Mouse (Mus musculus) liver, embryonic 13.5 days (tissue): Measurements from ENCODE around the gene Tenm4. TPM values are rescaled to one million over a fixed set of nuclear protein-coding genes. Genes with fewer than 3 reads are reported as not detected.

Experiments
- ATAC-seq: fragments of 200-750 bp; cut with Nextera tagmentation; 2 replicates; pipeline ENCODE4 v1.8.0; 2017; ENCODE audit warnings: low read depth, mild to moderate bottlenecking, moderate number of reproducible peaks, moderate library complexity
- DNase-seq: peaks from one replicate; pipeline ENCODE4 v3.0.0; 2022
- H3K27ac ChIP-seq: fragments of 300-500 bp; sonication (generic); 2 replicates; pipeline ENCODE4 v1.5.1; 2015; ENCODE audit warnings: moderate library complexity, mild to moderate bottlenecking, inconsistent platforms
- H3K27me3 ChIP-seq: fragments of 300-500 bp; sonication (generic); 2 replicates; pipeline ENCODE4 v1.6.1; 2015; ENCODE audit warnings: mild to moderate bottlenecking, inconsistent platforms
- H3K36me3 ChIP-seq: fragments of 300-500 bp; sonication (generic); 2 replicates; pipeline ENCODE4 v1.6.1; 2015; ENCODE audit warnings: mild to moderate bottlenecking, inconsistent platforms
- H3K4me1 ChIP-seq: fragments of 300-500 bp; sonication (generic); replicated peaks from 2 replicates; pipeline ENCODE4 v1.6.1; 2015; ENCODE audit warnings: inconsistent platforms
- H3K4me2 ChIP-seq: fragments of 300-500 bp; sonication (generic); 2 replicates; pipeline ENCODE4 v1.6.1; 2015; ENCODE audit warnings: inconsistent platforms, mild to moderate bottlenecking, moderate library complexity
- H3K4me3 ChIP-seq: fragments of 300-500 bp; sonication (generic); replicated peaks from 2 replicates; pipeline ENCODE4 v1.5.1; 2015; ENCODE audit warnings: mild to moderate bottlenecking, inconsistent platforms
- H3K9ac ChIP-seq: fragments of 300-500 bp; sonication (generic); 2 replicates; pipeline ENCODE4 v1.6.1; 2015; ENCODE audit warnings: mild to moderate bottlenecking, inconsistent platforms
- H3K9me3 ChIP-seq: fragments of 300-500 bp; sonication (generic); replicated peaks from 2 replicates; pipeline ENCODE4 v1.6.1; 2016; ENCODE audit warnings: inconsistent platforms
- WGBS: fragments of 180-500 bp; shearing (Covaris S2); methylation state at CpG from one replicate; pipeline ENCODE4 v1.1.7; 2015; ENCODE audit not compliant: insufficient replicate concordance; 5-methylcytosine and 5-hydroxymethylcytosine counted together
- polyA plus RNA-seq: library from polyadenylated mRNA; unstranded; fragments of >200 nt; fragmentation: Nextera tagmentation; extraction: Ambion mirVana; gene quantifications from 2 replicates; pipeline ENCODE4 v1.2.1, GENCODE M21; 2015

Tenm4 gene
- polyA plus RNA-seq, 1 experiment from 2014 or later, result 0.47 TPM

GRCm38 (mm10) chr7:96780556-96780955 is 609.5 kb downstream of the Tenm4 start:
- Histone ChIP-seq H3K36me3 (no peaks in the 10 kb centered on the region), H3K27me3 (no peaks in the 10 kb centered on the region), H3K27ac (peak overlapping the region; percentile 97), H3K9me3 (no peaks in the 10 kb centered on the region), H3K4me2 (peak overlapping the region; percentile 57), H3K4me1 (peaks cover 62% of the 10 kb centered on the region), H3K4me3 (no peak overlapping the region), H3K9ac (peak overlapping the region; percentile 50)
- 38% methylated on average over 1 of the region's 1 CpGs for WGBS
- DNase-seq (no peak), ATAC-seq (peak; percentile 32)

DNA sequence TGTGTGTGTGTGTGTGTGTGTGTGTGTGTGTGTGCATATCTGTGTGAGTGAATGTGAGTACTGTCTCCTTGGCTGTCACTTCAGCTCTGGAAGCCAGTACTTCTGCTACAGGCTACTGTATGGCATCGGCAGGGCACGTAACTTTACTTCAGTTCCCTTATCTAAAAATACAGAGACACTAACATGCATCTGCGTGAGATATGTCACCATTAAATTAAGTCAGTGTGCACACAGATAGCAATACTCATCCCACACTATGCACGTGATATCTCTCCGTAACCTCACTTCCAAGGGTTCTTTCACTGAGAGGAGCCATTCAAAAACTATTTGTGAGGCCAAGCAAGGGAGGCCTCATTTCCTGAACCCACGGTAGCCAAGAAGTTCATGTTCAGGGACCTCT is 610.0 kb downstream of the Tenm4 start:
- ATAC-seq, result peak; percentile 93
- Histone ChIP-seq H3K27me3 (peaks cover 1% of the 10 kb centered on the region; the same call in 1 of the 2 replicates), H3K4me2 (peak overlapping the region; percentile 57), H3K4me1 (peaks cover 62% of the 10 kb centered on the region), H3K9me3 (no peaks in the 10 kb centered on the region), H3K9ac (peak overlapping the region; percentile 64), H3K36me3 (no peaks in the 10 kb centered on the region), H3K4me3 (0 out of 2 replicates have a peak overlapping the region, but pooled peaks have one; percentile 2), H3K27ac (peak overlapping the region; percentile 97)
- WGBS, result 8% methylated on average over 6 of the region's 6 CpGs
- peak; percentile 65 for DNase-seq

DNA sequence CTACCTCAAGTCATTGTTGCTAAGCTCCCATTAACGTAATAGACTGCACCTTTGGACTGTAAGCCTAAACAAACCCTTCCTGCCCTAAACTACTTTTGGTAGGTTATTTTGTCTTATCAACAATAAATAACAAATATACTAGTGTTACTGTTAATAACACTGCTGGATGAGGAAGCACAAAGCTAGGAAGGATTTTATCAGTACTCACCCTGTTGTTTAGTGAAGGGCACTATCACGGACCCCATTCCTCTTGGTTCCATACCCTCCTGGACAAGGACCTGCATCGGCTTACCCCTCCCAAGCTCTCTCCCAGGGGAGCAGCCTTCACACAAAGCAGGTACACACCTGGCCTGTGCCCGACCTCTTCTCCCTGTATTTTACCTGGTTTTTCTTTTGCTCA is 611.6 kb downstream of the Tenm4 start:
- WGBS, result 58% methylated on average over 4 of the region's 4 CpGs
- no peaks in the 10 kb centered on the region for H3K36me3 ChIP-seq
- ATAC-seq (no peak), DNase-seq (no peak)
- peaks cover 14% of the 10 kb centered on the region for H3K27me3 ChIP-seq
- peaks cover 55% of the 10 kb centered on the region for H3K4me1 ChIP-seq
- no peak overlapping the region for H3K4me2 ChIP-seq
- no peak overlapping the region for H3K4me3 ChIP-seq
- H3K9me3 ChIP-seq, result no peaks in the 10 kb centered on the region
- H3K27ac ChIP-seq, result peak overlapping the region; percentile 97
- no peak overlapping the region for H3K9ac ChIP-seq

DNA sequence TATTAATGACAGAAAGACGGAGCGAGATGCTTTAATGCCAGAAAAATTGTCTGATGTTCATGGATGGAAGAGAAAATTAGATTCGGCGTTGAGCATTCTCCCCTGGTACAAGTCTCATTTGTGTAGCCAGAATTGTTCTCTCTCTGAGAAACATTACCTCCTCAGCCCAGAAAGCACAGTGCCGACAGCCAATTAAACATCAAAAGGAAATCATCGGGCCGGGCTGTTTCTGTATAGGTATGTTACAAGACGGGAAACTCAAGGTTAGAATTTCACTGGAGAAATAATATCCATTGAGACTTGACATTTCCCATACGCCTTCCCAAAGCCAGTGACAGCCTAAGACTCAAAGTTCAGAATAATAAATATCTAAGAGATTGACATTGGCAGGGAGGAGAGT is 614.8 kb downstream of the Tenm4 start:
- Histone ChIP-seq H3K9ac (no peak overlapping the region), H3K27ac (no peak overlapping the region), H3K9me3 (no peaks in the 10 kb centered on the region), H3K27me3 (peaks cover 28% of the 10 kb centered on the region), H3K4me1 (peaks cover 24% of the 10 kb centered on the region), H3K36me3 (no peaks in the 10 kb centered on the region), H3K4me2 (no peak overlapping the region), H3K4me3 (no peak overlapping the region)
- WGBS, result 80% methylated on average over 9 of the region's 9 CpGs
- no peak for ATAC-seq
- DNase-seq, result no peak

DNA sequence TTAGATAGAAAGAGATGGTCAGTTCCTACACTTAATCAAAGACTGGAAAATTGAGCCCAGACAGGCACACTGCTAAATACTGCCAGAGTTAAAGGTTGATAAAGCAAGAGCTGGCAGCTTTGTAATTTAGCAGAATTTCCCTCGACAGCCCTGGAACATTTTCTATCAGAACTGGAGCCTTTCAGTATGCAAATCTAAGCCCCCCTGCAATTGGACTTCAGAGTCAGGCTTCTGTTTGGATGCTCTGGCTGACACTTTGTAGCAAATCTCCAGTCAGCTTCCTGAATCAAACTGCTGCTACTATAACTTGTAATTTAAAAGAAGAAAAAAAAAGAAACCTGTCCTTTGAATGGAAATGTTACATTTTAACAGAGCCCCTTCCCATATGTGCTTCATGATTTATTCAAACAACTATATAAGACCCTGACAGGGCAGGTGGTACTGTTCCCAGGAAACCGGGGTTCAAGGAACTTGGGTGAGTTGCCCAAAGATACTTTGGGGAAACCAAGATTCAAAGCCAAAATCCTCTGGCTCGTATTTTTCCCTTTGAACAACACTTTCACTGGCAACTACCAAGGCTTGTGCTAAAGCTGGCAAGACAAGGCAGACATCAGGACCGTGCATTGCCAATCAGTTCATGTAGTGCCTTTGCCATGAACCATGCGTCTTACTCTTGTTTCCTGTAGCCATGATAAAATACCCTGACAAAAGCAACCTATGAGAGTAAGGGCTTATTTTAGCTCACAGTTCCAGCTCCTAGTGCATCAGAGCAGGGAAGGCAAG is 615.4 kb downstream of the Tenm4 start:
- Histone ChIP-seq H3K4me2 (no peak overlapping the region), H3K9me3 (no peaks in the 10 kb centered on the region), H3K27me3 (peaks cover 28% of the 10 kb centered on the region), H3K9ac (no peak overlapping the region), H3K27ac (no peak overlapping the region), H3K4me3 (no peak overlapping the region), H3K4me1 (peaks cover 20% of the 10 kb centered on the region), H3K36me3 (no peaks in the 10 kb centered on the region)
- WGBS, result 65% methylated on average over 5 of the region's 5 CpGs
- DNase-seq (no peak), ATAC-seq (no peak)

DNA sequence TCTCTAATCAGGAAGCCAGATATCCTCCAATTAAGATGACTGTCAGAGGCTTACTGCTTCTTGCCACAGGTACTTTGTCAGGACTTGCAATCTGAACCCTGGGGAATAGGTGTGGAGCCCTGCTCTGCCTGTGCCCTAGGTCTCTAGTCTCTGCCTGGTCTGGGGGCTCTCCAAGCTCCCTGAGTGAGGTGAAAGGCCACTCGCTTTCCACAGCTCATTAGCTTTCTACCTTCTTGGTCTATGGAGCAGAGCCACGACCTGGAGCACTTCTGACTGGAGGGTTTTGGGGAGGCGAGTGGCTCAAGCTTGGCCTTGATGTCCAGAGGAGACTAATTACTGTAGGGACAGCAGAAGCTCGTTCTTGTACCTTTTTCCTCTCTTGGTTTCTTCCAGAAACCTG is 617.1 kb downstream of the Tenm4 start:
- no peak for DNase-seq
- WGBS, result 56% methylated on average over 4 of the region's 4 CpGs

GRCm38 (mm10) chr7:96790326-96790725 is 619.3 kb downstream of the Tenm4 start:
- 0 out of 2 replicates have a peak, but pooled peaks cover 2% of the 10 kb centered on the region for H3K4me1 ChIP-seq
- 47% methylated on average over 2 of the region's 2 CpGs for WGBS
- no peak overlapping the region for H3K9ac ChIP-seq
- no peaks in the 10 kb centered on the region for H3K9me3 ChIP-seq
- H3K36me3 ChIP-seq, result no peaks in the 10 kb centered on the region
- ATAC-seq (no peak), DNase-seq (no peak)
- no peak overlapping the region for H3K27ac ChIP-seq
- H3K4me3 ChIP-seq, result no peak overlapping the region
- peaks cover 28% of the 10 kb centered on the region for H3K27me3 ChIP-seq
- H3K4me2 ChIP-seq, result no peak overlapping the region

More for the DNA sequence above, 617.1 kb downstream of the Tenm4 start:
- peaks cover 28% of the 10 kb centered on the region for H3K27me3 ChIP-seq
- no peak overlapping the region for H3K4me3 ChIP-seq
- H3K27ac ChIP-seq, result no peak overlapping the region
- no peak overlapping the region for H3K4me2 ChIP-seq
- no peaks in the 10 kb centered on the region for H3K36me3 ChIP-seq
- ATAC-seq, result no peak
- peaks cover 3% of the 10 kb centered on the region for H3K4me1 ChIP-seq
- H3K9me3 ChIP-seq, result no peaks in the 10 kb centered on the region
- no peak overlapping the region for H3K9ac ChIP-seq

- Histone ChIP-seq H3K27me3 (peaks cover 14% of the 10 kb centered on the region), H3K4me3 (no peak overlapping the region), H3K9ac (no peak overlapping the region), H3K4me1 (peaks cover 11% of the 10 kb centered on the region; the same call in 1 of the 2 replicates), H3K9me3 (no peaks in the 10 kb centered on the region), H3K36me3 (no peaks in the 10 kb centered on the region), H3K4me2 (no peak overlapping the region), H3K27ac (no peak overlapping the region)
- ATAC-seq (no peak), DNase-seq (no peak)
- WGBS, result 55% methylated on average over 8 of the region's 8 CpGs
These were observed 621.6 kb downstream of the Tenm4 start for GRCm38 (mm10) chr7:96792456-96793229.

DNA sequence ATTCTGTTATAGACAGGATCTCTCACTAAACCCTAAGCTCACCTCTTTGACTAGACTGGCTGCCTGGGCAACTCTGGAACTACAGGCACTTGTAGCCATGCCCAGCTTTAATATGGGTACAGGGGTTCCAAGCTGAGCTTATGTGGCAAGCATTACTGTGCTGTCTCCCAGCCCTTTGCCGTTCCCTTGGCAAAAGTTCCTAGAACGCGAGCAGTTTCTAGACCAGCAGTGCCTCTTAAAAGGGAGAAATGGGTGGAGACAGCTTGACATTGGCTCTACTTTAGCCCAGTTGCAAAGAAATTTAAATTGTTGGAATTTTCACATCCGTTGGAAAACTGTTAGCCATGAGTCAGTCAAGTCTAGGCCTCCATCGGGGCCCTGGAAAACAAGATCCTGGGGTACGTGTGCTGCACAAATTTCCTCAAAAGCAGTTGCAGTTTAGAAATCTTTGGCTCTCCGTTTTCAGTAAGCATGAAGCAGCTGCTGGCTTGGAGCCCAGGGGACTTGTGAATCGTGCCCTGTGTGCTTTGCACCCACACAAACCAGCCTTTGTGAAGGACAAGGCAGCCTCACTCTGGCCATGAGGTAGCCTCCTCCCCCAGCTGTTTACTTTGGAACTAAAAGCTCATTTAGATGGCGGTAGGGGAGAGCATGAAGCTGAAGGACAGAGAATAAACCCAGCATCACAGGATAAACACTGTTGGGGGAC is 625.1 kb downstream of the Tenm4 start:
- H3K27me3 ChIP-seq, result peaks cover 9% of the 10 kb centered on the region
- H3K4me1 ChIP-seq, result peaks cover 11% of the 10 kb centered on the region; the same call in 1 of the 2 replicates
- ATAC-seq (peak; percentile 63; the same call in 1 of the 2 replicates), DNase-seq (no peak)
- no peaks in the 10 kb centered on the region for H3K36me3 ChIP-seq
- H3K9me3 ChIP-seq, result no peaks in the 10 kb centered on the region
- no peak overlapping the region for H3K4me3 ChIP-seq
- no peak overlapping the region for H3K27ac ChIP-seq
- 66% methylated on average over 9 of the region's 9 CpGs for WGBS
- no peak overlapping the region for H3K9ac ChIP-seq
- no peak overlapping the region for H3K4me2 ChIP-seq

GRCm38 (mm10) chr7:96796788-96797485 is 625.9 kb downstream of the Tenm4 start:
- Histone ChIP-seq H3K4me3 (no peak overlapping the region), H3K27ac (no peak overlapping the region)
- WGBS, result 66% methylated on average over 20 of the region's 20 CpGs

More at GRCm38 (mm10) chr7:96796788-96797485, 625.9 kb downstream of the Tenm4 start:
- Histone ChIP-seq H3K9ac (no peak overlapping the region), H3K36me3 (no peaks in the 10 kb centered on the region), H3K9me3 (no peaks in the 10 kb centered on the region), H3K4me1 (peaks cover 11% of the 10 kb centered on the region; the same call in 1 of the 2 replicates), H3K27me3 (peaks cover 16% of the 10 kb centered on the region), H3K4me2 (no peak overlapping the region)
- ATAC-seq, result peak; percentile 25; the same call in 1 of the 2 replicates
- no peak for DNase-seq
